Mouse (Mus musculus) heart, adult 2 months (tissue): ENCODE measurements around the gene Srgap3. TPM values are rescaled to one million over a fixed set of nuclear protein-coding genes. Genes with fewer than 3 reads are reported as not detected.
"Not testable (repeated sequence)": the region's sequence is repeated elsewhere in the genome, so short reads cannot be mapped to it uniquely, and the experiment has no call there.

Experiments
- DNase-seq, 2 experiments: peaks; one replicate each; pipeline ENCODE4 v3.0.0; 2021
- H3K27ac ChIP-seq: fragments of 200-600 bp; 2 replicates; pipeline ENCODE4 v1.8.1; 2022
- H3K27me3 ChIP-seq: fragments of 200-500 bp; 2 replicates; pipeline ENCODE4 v1.6.1; 2012; ENCODE audit warnings: mild to moderate bottlenecking, low read length, inconsistent platforms, mixed read lengths; ENCODE audit not compliant: control insufficient read depth, insufficient read depth
- H3K36me3 ChIP-seq: fragments of 200-500 bp; 2 replicates; pipeline ENCODE4 v1.6.1; 2012; ENCODE audit warnings: low read length, inconsistent platforms; ENCODE audit not compliant: control insufficient read depth, insufficient read depth
- H3K4me1 ChIP-seq: fragments of 200-500 bp; 2 replicates; pipeline ENCODE4 v1.6.1; 2011; ENCODE audit warnings: low read length; ENCODE audit not compliant: control insufficient read depth, insufficient read depth
- H3K4me3 ChIP-seq: fragments of 200-600 bp; 2 replicates; pipeline ENCODE4 v1.8.1; 2022
- H3K79me2 ChIP-seq: fragments of 200-500 bp; replicated peaks from 2 replicates; pipeline ENCODE4 v1.6.1; 2012; ENCODE audit warnings: mild to moderate bottlenecking, inconsistent platforms, low read length, moderate library complexity, mixed read lengths; ENCODE audit not compliant: control insufficient read depth, insufficient read depth
- H3K9ac ChIP-seq: fragments of 200-500 bp; 2 replicates; pipeline ENCODE4 v1.6.1; 2012; ENCODE audit warnings: low read depth, mild to moderate bottlenecking, control low read depth, inconsistent platforms, low read length, mixed read lengths
- CTCF ChIP-seq: fragments of 200-600 bp; IDR thresholded peaks from 2 replicates; pipeline ENCODE4 v1.8.1; 2022; ENCODE audit warnings: antibody characterized with exemption, mild to moderate bottlenecking, moderate library complexity
- EP300 ChIP-seq: fragments of 200-500 bp; IDR thresholded peaks from 2 replicates; pipeline ENCODE4 v1.6.1; 2011; ENCODE audit warnings: low read depth, low read length, control low read depth; ENCODE audit not compliant: insufficient read depth
- POLR2A ChIP-seq: fragments of 200-500 bp; IDR thresholded peaks from 2 replicates; pipeline ENCODE4 v1.6.1; 2011; ENCODE audit warnings: mild to moderate bottlenecking, low read depth, low read length, control low read depth; ENCODE audit not compliant: insufficient read depth
- WGBS: fragments of 180-500 bp; shearing (Covaris S2); methylation state at CpG from one replicate; pipeline ENCODE4 v1.1.7; 2018; 5-methylcytosine and 5-hydroxymethylcytosine counted together
- intact Hi-C: fragments of 180-260 bp; cut with DNase I; formaldehyde crosslinking; loops from one replicate; pipeline ENCODE4 v1.15.1; 2025
- polyA plus RNA-seq: library from polyadenylated mRNA; depleted of rRNA; stranded (reverse); fragments of >200 nt; gene quantifications from 2 replicates; pipeline ENCODE4 v1.2.3, GENCODE M21; 2012
- total RNA-seq, 2 experiments: library from RNA; stranded (reverse); gene quantifications; 2 replicates each; pipeline ENCODE4 v1.2.3; 2021

Srgap3 gene
- total and polyA plus RNA-seq, 3 experiments: 0.42 to 1.4 (median 0.61) TPM

DNA sequence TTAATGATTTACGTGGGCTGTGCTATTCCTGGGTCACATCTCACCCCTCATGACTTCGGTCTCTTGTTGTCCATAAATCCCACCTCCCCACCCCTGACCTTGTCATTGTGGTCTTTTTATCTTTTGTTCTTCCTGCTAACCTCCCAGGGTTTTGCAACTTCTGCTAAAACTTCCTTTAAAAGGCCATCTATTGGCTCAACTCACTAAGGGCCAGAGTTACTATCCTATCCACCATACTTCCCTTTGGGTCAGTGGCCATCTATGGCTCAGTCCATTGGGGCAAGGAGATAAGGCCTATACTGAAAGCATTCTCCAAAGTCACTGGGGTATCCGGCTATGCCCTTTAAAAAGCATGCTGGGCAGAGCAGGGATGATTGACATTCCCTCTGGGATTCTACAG lies 233.1 kb downstream of the Srgap3 start:
- H3K4me3 ChIP-seq: no peak overlapping the region

DNA sequence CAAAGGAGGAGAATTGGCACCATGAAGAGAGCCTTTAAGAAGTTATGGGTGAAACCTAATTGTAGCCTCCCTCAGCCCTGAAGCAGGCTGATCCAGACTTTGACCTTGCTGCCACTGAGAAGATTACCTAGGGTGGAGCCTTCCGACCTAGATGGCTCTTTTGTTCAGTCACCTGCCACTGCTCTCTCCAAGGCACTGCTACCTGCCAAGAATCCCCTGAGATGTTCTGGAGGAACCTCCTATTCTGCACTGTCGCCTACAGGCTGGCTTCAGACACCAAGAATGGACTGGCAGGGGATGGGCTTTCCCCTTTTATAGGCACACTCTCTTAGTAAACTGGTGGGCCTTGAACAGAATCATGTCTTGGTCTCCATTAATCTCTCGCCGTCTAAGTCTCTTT lies 244.8 kb downstream of the Srgap3 start:
- H3K27ac ChIP-seq, H3K4me3 ChIP-seq, H3K79me2 ChIP-seq, DNase-seq, intact Hi-C loops, H3K27me3 ChIP-seq, H3K36me3 ChIP-seq, H3K4me1 ChIP-seq, H3K9ac ChIP-seq: not testable (repeated sequence)
- WGBS: 79% methylated on average over 4 of the region's 4 CpGs

More for the DNA sequence above, 233.1 kb downstream of the Srgap3 start:
- TF ChIP-seq POLR2A (no peak), CTCF (no peak), EP300 (no peak)
- Histone ChIP-seq H3K36me3 (no peaks in the 10 kb centered on the region), H3K79me2 (no peaks in the 10 kb centered on the region), H3K27ac (no peak overlapping the region), H3K9ac (no peak overlapping the region), H3K27me3 (no peaks in the 10 kb centered on the region), H3K4me1 (peaks cover 1% of the 10 kb centered on the region; the same call in 1 of the 2 replicates)
- DNase-seq: no peak
- WGBS: 67% methylated on average over 3 of the region's 3 CpGs
- intact Hi-C loops: loop anchor here (10.0 kb wide), 1 partner anchor 71 kb away; no protein-coding TSS in a partner anchor

DNA sequence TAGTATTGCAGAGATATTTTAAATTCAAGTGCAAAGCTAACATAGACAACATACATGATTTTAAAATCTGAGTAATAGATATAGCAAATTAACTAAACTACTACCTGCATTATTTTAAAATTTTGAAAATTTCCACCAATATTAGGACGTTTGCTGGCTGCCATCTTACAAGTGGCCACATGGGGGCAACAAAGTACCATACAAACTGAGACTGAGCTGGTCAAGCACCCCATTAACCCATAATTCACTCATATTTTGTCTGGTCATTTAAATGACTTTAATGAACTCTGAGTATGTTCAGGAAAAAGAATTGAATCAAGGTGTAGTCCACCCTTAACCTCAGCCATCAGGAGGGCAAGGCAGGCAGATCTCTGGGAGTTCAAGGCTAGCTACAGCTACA lies 246.7 kb downstream of the Srgap3 start:
- Histone ChIP-seq H3K79me2 (no peaks in the 10 kb centered on the region), H3K27ac (no peak overlapping the region), H3K9ac (no peak overlapping the region), H3K36me3 (no peaks in the 10 kb centered on the region), H3K4me1 (no peaks in the 10 kb centered on the region), H3K4me3 (no peak overlapping the region), H3K27me3 (no peaks in the 10 kb centered on the region)
- WGBS: 0% methylated on average over 1 of the region's 1 CpGs
- TF ChIP-seq CTCF: peak; percentile 99
- TF ChIP-seq EP300: 0 out of 2 replicates have a peak, but pooled peaks have one; percentile 24
- TF ChIP-seq POLR2A: no peak
- peak; percentile 27 to 72 for DNase-seq
- intact Hi-C loops: loop anchor here (1.0 kb wide), 1 partner anchor 301 kb away; no protein-coding TSS in a partner anchor

DNA sequence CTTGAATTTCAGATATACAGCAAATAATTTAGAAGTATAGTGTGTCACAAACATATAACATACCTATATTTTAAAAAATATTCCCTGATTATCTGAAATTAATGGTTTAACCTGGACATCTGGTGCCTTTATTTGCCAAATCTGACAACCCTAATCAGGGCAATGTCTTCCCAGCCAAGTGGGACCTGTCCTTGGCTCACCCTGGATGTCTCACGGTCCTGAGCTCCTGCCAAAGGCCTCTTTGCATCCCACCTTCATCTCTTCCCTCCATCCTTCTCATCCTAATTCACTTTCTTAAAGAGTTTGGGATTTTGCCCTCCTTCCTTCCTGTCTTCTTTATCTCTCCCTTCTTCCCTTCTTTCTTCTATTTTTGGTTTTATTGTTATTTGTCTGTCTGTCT lies 248.0 kb downstream of the Srgap3 start:
- no peaks in the 10 kb centered on the region for H3K79me2 ChIP-seq
- H3K4me3 ChIP-seq: no peak overlapping the region
- TF ChIP-seq CTCF: no peak
- TF ChIP-seq EP300: no peak
- TF ChIP-seq POLR2A: no peak
- intact Hi-C loops: loop anchor here (10.0 kb wide), 1 partner anchor 204 kb away; no protein-coding TSS in a partner anchor
- DNase-seq: no peak
- H3K27ac ChIP-seq: no peak overlapping the region
- H3K9ac ChIP-seq: no peak overlapping the region
- 31% methylated on average over 1 of the region's 1 CpGs for WGBS
- H3K36me3 ChIP-seq: no peaks in the 10 kb centered on the region
- H3K27me3 ChIP-seq: no peaks in the 10 kb centered on the region
- H3K4me1 ChIP-seq: no peaks in the 10 kb centered on the region

DNA sequence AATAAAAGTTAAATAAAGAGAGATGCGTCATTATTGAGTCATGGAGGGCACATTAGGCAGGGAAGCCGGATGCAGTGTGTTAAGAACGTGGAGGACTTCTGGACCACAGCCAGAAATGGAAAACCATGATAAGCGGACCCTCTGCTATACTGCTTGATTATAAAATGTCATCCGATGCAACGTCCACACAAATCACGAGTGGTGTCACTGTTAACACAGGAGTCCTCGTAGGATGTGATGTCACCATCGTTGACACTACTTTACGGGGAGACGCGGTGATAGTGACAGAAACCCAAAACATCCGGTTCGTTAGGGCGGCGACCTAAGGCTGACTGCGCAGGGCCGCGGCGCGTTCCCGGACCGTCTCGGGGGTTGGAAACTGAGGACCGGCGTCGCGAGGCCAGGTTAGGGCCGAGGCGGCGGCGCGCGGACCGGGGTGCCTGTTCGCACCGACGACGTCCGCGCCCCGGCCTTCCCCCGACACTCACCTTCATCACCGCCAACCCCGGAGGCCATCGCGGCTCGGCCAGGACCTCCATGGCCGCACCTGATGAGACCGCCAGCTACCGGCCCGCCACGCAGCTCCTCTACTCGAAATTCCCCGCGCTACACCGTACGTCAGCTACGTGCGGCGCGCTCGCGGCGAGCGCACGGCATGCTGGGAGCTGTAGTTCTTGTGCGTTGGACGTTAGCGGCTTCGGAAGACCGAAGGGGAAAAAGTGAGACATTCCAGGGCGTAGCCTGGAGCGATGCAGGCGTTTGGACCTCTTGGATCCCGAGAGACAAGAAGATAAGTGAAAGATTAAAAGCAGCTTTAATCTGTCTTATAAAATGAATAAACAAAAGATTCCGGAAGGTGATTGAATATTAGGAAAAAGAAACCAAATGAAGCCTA lies 250.8 kb downstream of the Srgap3 start, which contains the start of gene Rad18:
Gene Rad18 (minus strand): TSS at position 631 of the 895 bp plus-strand sequence.
- WGBS: under 1% methylated on average over 77 of the region's 77 CpGs
- intact Hi-C loops: loop anchor here (10.0 kb wide), 1 partner anchor 202 kb away; no protein-coding TSS in a partner anchor
- Histone ChIP-seq H3K27ac (peak within 1 kb of the TSS; percentile 69), H3K9ac (peak within 1 kb of the TSS; percentile 81), H3K36me3 (no peaks in the 10 kb centered on the region), H3K27me3 (no peaks in the 10 kb centered on the region), H3K4me1 (no peaks in the 10 kb centered on the region), H3K4me3 (peak within 1 kb of the TSS; percentile 84), H3K79me2 (no peaks in the 10 kb centered on the region)
- TF ChIP-seq POLR2A: peak; percentile 52; the same call in 1 of the 2 replicates
- TF ChIP-seq CTCF: no peak
- DNase-seq: peak; percentile 88

DNA sequence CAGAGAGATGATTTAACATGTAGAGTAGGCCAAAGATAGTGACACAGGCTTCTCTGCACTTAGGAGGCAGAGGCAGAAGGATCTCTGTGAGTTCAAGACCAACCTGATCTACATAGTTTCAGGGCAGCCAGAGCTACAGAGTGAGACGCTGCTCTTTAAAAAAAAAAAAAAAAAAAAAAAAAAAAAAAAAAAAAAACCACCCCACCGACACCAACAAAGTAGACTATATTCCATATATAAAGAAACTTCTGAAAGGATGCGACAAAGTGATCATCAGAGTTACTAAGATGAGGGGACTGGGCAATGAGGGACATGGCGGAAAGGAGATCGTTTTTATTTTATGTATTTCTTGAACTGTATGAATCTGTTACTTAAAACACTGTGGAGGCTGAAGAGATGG lies 252.6 kb downstream of the Srgap3 start:
- H3K4me1 ChIP-seq: no peaks in the 10 kb centered on the region
- no peak overlapping the region for H3K4me3 ChIP-seq
- 91% methylated on average over 5 of the region's 5 CpGs for WGBS
- H3K9ac ChIP-seq: no peak overlapping the region
- no peak for DNase-seq
- TF ChIP-seq CTCF: no peak
- no peak for TF ChIP-seq POLR2A
- TF ChIP-seq EP300: no peak
- no peaks in the 10 kb centered on the region for H3K36me3 ChIP-seq
- H3K27ac ChIP-seq: no peak overlapping the region
- no peaks in the 10 kb centered on the region for H3K79me2 ChIP-seq
- intact Hi-C loops: loop anchor here (10.0 kb wide), 1 partner anchor 200 kb away; no protein-coding TSS in a partner anchor
- no peaks in the 10 kb centered on the region for H3K27me3 ChIP-seq
